Mouse (Mus musculus): Measurements from ENCODE around the gene Ptges.
"Not testable (repeated sequence)": the region's sequence is repeated elsewhere in the genome, so short reads cannot be mapped to it uniquely, and the experiment has no call there.

DNA sequence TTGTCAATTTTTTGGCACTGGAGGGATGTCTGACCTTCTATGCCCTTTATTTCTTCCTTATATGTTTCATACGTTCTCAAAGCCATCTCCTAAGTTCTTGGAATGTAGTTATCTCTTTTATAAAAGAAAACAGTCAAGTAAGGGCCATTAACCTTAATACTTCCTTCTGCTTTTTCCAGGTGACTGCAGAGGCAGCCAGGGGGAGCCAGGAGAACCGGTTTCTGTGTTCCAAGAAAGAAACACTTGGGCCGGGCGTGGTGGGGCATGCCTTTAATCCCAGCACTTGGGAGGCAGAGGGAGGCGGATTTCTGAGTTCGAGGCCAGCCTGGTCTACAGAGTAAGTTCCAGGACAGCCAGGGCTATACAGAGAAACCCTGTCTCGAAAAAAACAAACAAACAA, 12.5 kb upstream of the Ptges start:
- peak; percentile 28; the same call in 1 of the 2 replicates for TF ChIP-seq CTCF (IDR thresholded peaks at IDR 0.05)
- not testable (repeated sequence) for TF ChIP-seq EP300 (IDR thresholded peaks at IDR 0.05)

Measured in lung, postnatal 0 days (tissue).